Mouse (Mus musculus) cerebral cortex, adult 2 months (tissue): Measurements from ENCODE around the gene Cmbl.

Experiments used
- WGBS: fragments of 180-500 bp; shearing (Covaris S2); methylation state at CpG from one replicate; pipeline ENCODE4 v1.1.7; 2018; 5-methylcytosine and 5-hydroxymethylcytosine counted together

Gene Cmbl

DNA sequence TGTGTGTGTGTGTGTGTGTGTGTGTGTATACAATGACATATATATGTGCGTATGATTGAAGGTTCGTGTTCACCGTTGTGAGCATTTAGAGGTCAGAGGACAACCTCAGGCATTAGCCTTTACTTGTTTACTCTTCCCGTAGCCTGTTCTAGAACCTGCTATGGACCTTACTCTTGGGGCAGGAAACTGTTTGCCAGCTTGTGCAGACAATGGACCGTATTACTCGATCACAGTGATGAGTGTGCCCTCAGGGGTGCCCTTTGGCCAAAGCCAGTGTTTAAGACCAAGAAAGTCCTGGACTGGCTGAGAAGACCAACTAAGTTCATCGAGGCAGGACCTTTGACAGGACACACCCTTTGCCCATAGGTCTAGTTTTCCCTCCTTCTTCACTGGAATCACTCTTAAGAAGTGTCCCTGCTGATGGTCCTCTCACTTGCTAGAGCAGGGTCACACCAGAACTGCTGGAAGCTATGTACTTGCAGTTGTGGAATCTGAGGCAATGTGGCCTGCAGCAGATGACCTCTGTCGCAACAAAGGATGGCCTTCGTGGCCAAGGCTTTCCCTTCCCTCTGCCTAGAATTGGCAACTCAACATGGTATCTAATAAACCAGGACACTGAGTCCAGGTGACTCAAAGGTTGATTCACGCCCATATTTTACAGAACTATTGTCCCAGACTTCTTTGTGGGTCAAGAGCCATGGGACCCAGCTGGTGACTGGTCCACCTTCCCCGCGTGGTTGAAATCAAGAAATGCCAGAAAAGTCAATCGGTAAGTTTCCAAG is 18.3 kb downstream of the Cmbl start:
- WGBS, result 90% methylated on average over 13 of the region's 13 CpGs

DNA sequence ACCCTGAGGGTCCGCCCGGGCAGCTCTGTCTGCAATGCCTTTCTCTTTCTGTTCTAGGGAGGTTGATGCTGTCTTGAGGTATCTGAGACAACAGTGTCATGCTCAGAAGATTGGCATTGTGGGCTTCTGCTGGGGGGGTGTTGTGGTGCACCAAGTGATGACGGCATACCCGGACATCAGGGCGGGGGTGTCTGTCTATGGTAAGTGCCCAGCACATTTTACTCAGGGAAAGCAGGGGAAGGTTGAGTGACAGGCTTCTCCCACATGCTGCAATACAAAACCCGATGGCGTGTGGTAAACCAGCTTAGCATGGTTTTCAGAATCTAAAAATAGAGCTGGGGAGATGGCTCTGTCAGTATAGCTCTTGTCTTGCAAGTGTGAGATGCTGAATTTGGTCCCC is 20.0 kb downstream of the Cmbl start:
- WGBS, result 61% methylated on average over 7 of the region's 7 CpGs

DNA sequence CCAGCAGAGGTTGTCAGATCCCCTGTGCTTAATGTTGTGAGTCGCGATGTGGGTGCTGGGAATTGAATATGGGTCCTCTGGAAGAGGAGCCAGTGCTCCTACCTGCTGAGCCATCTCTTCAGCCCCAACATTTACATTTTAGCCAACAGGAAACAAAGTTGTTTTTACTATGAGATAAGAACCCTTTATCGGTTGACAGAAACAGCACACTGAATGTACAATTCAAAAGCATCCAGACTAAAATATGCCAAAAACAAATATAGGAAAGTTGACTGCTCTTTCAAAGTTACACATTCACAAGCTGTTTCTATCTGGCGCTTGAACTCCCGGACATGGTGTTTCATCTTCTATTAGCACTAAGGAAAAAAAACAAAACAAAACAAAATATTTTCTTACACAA is 20.9 kb downstream of the Cmbl start:
- WGBS, result 66% methylated on average over 5 of the region's 5 CpGs

DNA sequence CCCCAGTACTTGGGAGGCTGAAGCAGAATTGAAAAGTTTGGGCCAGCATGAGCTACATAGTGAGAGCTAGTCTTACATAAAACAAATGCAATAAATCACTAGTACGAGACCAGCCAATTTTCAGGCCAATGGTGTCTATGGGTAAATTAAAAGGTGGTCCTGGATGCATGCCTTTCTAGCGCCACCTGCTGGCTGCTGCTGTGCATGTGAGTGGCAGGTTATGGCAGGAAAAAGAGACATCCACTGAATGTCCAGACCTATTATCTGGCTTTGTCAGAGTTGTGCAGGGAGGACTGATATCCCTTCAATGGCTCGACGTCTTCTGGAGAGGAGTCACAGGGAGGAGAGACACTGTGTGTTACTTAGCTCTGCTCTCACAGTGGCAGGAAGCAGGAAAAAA is 21.3 kb downstream of the Cmbl start:
- WGBS, result 1% methylated on average over 4 of the region's 4 CpGs

DNA sequence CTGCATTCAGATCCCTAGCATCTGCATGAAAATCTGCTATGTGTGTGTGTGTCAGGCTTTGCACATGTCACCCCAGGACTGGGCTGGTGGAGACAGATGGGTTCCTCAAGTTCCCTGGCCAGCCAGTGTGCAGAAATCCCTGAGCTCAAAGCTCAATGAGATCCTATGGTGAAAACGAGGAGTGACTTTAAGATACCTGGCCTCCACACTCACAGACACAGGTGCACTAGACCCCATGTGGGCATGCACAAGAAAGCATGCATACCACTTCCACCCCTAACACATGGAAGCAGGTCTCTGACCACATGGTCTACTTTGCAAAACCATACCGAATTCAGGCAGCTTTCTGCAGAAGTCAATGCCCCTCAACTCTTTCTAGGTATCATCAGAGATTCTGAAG is 22.6 kb downstream of the Cmbl start:
- WGBS, result 62% methylated on average over 2 of the region's 2 CpGs

DNA sequence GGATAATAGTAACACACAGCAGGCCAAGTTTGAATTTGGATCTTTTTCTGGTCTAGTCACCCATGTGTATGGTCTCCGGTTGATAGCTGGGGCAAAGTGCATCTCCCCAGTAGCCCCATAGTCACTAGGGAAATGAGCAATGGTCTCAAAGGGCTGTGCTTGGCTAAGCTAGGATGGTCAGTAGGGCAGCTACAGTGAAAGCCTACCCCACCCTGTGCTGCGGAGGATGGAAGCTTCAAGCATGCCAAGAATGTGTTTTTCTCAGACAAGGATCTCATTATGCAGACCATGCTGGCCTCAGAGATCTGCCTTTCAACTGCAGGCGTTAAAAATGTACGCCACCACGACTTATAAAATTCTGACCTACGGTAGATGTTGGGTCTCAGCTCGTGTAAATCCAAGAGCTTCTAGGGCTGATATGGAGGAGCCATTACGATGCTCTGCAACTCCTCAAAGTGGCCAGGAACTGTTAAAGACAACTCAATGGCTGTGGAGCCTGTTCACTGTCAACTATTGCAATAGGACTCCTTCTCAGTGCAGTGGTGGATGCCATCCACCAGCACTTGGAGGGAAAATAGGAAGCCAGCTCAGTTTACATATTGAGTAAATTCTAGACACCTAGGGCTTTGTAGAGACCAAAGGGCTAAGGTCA is 23.9 kb downstream of the Cmbl start:
- WGBS, result 34% methylated on average over 8 of the region's 8 CpGs

DNA sequence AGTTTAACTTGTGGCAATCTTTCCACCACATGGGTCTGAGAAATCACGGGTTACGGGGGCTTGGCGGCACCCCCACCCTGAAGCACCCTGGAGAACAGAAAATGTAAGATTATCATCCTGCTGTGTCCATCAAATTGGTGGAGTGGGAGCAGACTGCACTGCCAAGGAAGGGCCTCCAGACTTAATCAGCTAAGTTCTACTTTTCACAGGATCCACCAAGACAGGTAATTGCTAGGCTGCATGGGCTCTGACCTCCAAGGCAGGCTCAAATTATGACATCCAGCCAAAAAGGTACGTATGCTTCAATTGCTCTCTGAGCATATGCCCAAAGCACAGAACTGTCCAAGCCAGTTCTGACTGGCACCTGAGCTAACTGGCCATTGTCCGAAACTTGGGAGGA is 25.0 kb downstream of the Cmbl start:
- 88% methylated on average over 5 of the region's 5 CpGs for WGBS

DNA sequence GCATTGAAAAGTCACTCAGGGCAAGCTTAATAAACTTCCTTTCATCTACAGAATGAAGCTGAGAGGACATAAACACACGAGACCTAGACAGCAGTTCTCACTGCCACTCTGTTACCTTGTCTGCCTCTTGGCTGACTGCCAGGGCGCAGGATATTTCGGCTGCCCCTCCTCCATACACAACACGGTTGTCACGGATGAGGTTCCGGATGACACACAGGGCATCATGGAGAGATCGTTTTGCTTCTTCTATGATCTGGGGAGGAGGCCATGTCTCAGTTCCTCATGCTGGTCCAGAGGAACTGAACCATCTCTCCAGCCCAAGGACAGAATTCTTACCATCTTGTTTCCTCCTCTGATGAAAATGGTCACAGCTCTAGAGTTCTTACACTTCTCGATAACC is 27.3 kb downstream of the Cmbl start:
- 76% methylated on average over 8 of the region's 8 CpGs for WGBS

DNA sequence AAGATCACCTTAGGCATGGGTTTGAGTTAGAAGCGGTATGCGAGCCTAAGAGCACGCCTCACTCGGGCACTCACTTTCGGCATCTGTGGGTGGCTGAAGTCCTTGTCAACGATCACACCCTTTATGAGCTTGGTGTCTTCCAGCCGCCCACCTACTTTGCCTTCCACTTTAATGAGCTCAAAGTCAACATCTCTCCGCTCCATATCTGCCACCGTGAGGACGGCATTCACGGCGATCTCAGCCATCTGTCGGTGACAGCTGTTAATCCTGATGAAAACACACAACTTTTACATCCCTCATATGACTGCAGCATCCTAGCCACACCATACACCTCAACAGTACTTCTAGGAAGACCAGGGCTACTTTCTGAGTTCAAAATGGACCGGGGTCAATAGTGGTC is 29.1 kb downstream of the Cmbl start:
- WGBS, result 64% methylated on average over 14 of the region's 14 CpGs

DNA sequence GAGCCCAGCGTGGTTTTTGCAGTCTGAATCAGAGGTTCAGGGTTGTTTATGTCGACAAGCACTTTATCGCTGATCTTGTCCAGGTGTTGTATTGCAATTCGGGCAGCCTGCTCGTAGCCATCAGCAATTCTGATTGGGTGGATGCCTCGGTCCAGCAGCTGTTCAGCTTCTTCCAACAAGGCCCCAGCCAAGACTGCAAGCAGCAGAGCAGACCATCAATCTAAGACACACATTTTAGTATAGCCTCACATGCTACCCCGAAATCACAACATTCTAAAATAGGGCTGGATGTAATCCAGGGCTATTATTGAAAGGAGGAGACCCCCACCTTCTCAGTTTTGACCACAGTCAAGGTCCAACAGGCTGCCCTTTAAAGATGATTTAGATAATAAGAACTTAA is 30.5 kb downstream of the Cmbl start:
- 77% methylated on average over 7 of the region's 7 CpGs for WGBS

DNA sequence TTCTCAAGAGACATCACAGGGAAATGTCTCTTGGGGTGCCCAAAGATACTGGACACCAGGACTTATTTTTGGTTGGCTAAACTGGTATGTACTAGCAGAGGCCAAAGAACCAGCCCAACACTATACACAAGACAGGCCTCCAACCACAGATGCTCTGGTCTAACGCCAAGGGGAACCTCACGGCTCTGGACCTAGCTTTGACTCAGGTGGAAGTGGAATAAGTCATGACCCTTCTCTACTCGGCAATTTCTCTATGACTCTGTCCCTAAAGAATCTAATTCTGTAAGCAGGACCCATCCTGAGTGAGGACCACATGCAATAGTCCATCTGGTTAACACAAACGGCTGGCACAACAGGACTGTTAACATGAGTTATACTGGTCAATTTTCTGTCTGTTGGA is 34.6 kb downstream of the Cmbl start:
- 59% methylated on average over 4 of the region's 4 CpGs for WGBS

DNA sequence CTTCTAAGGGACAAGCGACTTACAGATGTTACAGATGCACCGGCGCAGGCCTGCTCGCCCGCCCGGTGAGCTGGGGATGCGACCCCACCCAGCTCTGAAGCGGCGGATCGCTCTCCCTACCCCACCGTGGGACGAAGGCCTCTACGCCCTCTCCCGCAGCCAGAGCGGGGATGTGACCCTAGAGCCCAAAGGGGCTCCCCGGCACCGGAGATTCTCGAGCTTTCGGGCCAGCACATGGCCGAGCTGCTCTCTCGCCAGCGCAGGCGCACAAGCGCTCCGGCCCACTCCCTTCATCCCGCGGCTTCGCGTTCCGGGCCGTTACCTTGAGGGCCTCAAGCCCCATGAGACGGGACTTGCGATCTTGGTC is 36.1 kb downstream of the Cmbl start:
- WGBS, result under 1% methylated on average over 33 of the region's 33 CpGs

DNA sequence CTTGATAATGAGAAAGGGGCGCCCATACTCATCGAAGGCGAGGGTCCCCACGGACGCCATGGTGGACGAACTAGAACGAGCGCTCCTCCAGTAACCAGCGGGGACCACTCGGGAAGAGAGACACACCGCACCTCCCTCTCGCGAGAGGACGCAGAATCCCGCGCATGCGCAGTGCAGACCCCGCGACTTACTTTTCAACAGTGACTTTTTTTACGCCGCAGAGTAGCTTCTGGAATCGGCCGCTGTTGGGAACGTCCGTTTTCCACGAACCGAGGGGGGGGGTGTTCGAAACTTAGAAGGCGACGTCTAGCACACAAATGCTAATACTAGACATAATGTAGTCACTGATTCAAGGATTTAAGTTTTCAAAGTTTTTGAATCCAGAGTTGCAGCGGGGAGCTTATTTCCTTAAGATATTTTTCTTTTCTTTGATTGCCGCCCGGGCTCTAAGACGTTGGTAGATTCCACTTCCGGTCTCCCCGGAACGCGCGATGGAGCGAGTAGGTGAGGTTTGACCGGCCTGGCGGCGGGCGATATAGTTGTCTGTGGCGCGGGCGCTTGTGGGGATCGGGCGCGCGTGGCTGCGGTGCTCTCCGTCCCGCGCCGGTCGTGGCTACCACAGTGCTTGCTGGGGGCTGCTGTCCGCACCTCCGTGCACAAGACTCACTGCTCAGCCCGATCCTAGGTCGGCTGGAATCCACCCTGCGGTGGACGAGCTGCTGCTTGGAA is 36.6 kb downstream of the Cmbl start, which contains the start of the genes Cct5 and Fam173b:
Gene Cct5, minus strand, starts transcription at position 159 of the 729 bp plus-strand sequence.
Gene Fam173b, plus strand, starts transcription at position 207 of the 729 bp plus-strand sequence.
- WGBS, result under 1% methylated on average over 63 of the region's 63 CpGs

DNA sequence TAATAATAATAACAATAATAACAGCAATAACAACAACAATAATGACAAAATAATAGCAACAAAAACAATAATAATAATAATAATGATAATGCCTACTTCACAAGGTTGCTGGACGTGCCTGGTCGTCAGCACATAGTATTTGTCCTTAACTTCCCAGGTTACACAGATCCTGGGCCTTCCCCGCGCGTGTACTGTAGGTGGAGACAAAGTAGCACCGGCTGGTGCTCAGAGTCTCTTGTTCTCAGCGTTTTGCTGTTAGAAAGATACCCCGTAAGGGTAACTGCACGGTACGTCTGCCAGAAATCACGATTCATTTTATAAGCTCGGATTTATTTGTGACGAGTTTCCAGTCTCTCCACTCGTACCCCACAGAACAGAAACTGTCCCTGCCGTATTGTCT is 37.2 kb downstream of the Cmbl start:
- WGBS, result under 1% methylated on average over 15 of the region's 15 CpGs

DNA sequence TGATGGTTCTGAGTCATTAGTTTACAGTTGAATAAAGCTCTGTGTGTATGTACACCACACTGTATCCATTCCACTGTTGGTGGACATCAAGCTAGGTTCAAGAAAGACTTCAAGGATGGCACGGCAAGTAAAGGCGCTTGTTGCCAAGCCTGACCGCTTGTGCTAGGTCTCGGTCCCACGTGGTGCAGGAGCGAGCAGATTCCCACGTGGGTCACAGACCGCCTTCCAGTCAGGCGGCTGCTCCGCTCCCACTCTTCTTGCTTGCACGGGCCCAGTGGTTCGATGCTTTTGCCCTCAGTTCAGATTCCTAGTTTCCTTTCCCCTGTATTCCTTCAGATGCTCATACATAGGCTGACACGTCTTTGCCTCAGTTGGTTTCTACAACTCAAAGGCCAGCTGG is 37.9 kb downstream of the Cmbl start:
- WGBS, result 81% methylated on average over 13 of the region's 13 CpGs

DNA sequence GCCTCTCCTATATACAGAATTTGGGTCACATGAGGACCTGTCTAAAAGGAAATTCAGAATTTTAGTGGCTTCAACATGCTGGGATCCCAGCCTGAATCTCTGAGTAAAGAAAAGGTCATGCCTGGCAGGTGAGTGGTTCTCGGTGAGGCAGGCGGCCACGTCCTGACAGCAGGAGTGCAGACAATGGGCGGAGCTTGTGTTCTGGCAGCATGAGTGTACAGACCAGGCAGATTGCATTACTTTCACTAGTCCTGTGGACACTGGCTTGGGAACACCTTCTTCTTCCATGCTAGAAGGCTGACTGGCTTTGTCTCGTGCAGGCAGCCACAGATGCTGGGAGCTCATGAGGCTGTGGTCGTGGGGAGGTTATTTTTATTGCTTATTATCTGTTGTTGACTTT is 41.6 kb downstream of the Cmbl start:
- 78% methylated on average over 6 of the region's 6 CpGs for WGBS

DNA sequence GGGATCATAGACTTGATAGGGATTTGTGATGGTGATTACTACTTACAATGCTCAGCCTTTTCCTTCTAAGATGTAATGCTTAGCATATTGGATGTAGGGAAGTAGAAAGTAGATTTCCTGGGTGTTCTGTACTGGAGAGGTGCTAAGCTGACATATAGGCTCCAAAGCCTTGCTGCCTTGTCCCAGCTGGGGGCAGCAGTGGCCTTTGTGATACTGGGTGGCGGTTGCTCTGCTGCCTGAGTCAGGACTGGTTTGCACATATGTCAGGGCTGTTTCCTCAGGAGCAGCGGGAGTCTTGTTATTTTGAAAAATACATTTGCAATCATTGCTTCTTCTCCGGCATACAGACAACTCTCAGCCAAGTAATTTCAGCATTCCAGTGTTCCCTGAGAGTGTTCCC is 45.8 kb downstream of the Cmbl start:
- WGBS, result 79% methylated on average over 3 of the region's 3 CpGs

DNA sequence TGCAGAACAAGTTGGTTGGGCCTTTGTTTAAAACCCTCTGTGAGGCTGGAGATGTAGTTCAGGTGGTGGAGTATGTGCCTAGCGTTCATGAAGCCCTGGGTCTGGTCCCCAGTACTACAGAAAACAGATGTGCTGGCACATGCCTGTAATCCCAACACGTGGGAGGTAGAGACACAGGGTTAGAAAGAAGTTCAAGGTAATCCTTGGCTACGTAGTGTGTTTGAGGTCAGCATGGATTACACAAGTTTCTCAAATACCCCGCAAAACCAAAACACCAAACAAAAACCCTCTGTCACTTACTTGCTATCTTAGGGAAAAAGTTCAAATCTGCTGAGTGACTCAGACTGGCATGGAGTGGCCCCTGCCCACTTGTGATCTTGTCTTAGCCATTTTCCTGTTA is 46.8 kb downstream of the Cmbl start:
- 93% methylated on average over 4 of the region's 4 CpGs for WGBS

DNA sequence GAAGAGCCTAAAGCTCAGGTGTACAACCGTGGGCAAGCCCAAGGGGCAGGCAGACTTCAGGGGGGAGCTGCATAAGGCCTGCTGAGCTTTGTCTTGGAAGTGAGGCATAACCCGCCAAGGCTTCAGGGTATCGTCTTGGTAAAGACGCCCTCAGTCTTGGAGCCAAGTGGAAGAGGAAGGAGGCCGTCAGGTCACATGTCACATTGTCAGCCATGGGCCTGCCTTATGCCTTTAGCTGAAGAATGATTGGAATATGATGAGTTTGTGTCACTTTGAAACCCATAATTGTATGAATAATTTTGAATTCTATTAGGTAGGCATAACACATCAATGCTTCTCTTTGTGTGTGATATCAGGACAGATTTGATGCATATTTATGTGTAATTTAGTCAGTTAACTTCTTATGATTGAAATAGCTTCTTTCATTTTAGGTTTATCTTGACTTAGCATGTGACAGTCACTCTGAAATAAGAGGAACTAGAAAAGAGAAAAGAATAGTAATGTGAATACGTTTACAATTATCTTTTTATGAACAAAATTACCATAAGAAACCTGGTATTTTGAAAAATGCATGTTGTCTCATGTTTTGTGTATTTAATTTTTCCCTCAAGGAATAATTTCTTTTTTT is 48.8 kb downstream of the Cmbl start:
- 88% methylated on average over 6 of the region's 6 CpGs for WGBS

DNA sequence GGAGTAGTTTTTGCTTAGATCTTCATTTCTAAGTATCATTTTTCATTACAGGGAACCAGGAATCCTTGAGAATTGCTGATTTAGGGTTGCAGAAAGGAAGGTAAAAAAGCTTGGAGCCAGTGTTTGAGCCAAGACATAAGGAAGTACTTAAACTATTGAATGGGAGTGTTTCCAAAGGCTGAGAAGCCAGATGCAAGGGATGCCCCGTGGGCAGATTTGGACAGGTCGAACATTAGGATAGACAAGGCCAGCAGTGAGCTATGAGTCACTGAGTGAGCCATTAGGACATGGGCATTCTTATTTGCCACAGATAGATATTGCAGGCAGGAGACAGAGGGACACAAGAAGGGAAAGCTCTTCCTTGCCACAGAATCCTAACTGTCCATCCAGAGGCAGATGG is 49.5 kb downstream of the Cmbl start:
- WGBS, result 87% methylated on average over 2 of the region's 2 CpGs

DNA sequence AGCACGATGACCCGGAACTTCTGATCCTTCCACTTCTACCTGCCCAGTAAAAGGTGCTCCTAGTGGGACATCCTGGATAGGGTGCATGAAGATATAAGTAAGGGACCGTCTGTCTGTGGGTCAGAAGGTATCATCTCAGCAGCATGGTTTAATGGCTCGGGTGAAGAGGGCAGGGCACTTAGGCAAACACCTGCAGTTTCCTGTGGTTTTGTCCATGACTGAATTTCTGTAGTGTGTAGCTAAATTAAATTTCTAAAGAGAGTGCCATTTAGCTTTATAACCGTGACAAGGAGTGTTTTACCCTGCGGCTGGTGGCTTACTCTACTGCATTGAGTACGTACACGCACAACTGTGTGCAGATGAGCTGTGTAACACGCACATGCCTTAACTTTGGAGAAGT is 52.1 kb downstream of the Cmbl start:
- 98% methylated on average over 9 of the region's 9 CpGs for WGBS

DNA sequence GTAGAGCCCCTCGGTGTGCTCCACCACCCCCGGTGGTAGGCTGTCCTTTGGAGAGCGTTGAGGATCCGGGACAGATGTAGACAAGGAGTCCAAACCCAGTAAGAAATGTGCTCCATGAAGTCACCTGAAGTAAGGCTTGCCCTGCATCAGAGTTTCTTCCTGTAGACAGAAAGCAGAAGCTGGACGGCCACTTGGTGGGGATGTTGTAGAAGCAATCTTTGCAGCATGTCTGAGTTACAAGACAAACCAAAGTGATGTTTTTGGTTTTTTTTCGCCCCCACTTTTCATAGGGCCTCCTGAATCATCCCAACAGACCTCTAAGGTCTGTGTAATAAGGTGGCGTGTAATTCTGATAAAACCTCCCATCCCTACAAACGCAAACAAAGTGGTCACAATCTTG is 54.3 kb downstream of the Cmbl start:
- 94% methylated on average over 8 of the region's 8 CpGs for WGBS
